Mouse (Mus musculus): ENCODE measurements at regions not wholly inside any gene's neighbourhood (a gene's known extent, or its start where the extent isn't known, plus 50 kb on each side); places are given as distances from the start of the nearest gene placed in this dataset.

GRCm38 (mm10) chr3:147164931-147165330 is 312.8 kb downstream of the Ttll7 start:
- ATAC-seq (replicated peaks; ENCODE audit: low FRiP score, low TSS enrichment, poor library complexity, severe bottlenecking), result no peak

DNA sequence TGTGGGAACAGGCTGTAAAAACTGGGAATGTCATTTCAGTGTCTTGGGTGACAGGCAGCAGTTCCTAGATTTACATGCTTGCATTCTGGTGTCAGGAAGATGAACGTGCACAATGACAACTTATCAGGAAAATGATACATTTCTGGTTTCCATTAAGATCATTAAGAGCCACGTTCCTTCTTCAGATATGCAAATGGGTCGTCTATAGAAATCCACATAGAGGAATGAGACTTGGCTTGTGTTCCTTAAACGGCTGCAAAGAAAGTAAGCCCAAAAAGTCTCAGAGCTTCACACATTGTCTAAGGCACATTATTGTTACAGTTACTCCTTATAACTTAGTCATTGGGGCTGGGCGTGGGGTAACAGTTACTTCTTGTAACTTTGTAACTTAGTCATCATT is 314.4 kb downstream of the Ttll7 start:
- ATAC-seq (replicated peaks; ENCODE audit: low FRiP score, low TSS enrichment, poor library complexity, severe bottlenecking), result no peak

DNA sequence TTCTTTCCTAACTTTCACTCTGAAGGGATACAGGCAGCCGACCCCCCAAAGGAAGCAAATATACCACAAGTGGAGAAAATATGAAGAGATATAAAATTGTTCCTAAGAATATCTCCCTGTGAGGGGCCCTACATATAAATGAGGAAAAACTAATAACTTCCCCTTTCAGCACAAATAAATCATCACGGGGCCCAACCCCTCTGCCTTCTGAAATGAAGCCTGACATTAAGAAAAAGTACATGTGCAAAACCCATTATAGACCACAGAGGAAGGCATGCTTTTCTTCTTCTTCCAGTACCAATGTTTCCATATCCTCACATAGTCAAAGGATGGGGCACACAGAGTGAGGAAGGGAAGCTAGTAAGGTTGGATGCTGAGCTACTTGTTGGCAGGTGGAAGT is 317.0 kb downstream of the Ttll7 start:
- no peak for ATAC-seq (replicated peaks; ENCODE audit: low FRiP score, low TSS enrichment, poor library complexity, severe bottlenecking)

GRCm38 (mm10) chr3:147170106-147170505 is 317.9 kb downstream of the Ttll7 start:
- ATAC-seq (replicated peaks; ENCODE audit: low FRiP score, low TSS enrichment, poor library complexity, severe bottlenecking), result no peak

- no peak for ATAC-seq (replicated peaks; ENCODE audit: low FRiP score, low TSS enrichment, poor library complexity, severe bottlenecking)
These were observed 326.6 kb downstream of the Ttll7 start for GRCm38 (mm10) chr3:147178746-147179145.

GRCm38 (mm10) chr3:147180711-147181110 is 328.5 kb downstream of the Ttll7 start:
- no peak for ATAC-seq (replicated peaks; ENCODE audit: low FRiP score, low TSS enrichment, poor library complexity, severe bottlenecking)

- ATAC-seq (replicated peaks; ENCODE audit: low FRiP score, low TSS enrichment, poor library complexity, severe bottlenecking), result no peak
These were observed 329.6 kb downstream of the Ttll7 start for GRCm38 (mm10) chr3:147181501-147182365.

DNA sequence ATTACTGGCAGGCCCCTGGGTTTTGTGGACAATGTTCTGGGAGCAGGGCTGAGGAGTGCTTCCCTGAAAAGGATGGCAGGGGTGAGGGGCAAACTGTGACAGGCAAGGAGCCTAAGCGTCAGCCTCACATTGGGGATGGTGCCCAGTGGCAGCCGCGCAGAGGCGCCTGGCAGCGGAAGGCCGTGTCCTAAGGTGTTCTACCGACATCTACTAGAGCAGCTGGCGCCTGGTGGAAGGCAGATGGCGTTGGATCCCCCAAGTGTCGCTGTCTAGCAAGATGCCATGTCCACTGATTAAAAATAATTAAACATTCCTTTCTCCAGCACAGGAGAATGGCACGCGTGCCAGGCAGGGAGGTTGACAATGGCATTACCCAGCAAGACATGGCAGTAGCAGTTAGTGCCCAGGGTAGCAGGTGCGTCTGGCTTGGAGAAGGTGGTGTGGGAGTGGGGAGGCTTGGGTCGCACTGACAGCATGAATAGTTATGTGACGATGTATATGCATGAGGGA is 330.3 kb downstream of the Ttll7 start:
- ATAC-seq (replicated peaks; ENCODE audit: low FRiP score, low TSS enrichment, poor library complexity, severe bottlenecking), result no peak

DNA sequence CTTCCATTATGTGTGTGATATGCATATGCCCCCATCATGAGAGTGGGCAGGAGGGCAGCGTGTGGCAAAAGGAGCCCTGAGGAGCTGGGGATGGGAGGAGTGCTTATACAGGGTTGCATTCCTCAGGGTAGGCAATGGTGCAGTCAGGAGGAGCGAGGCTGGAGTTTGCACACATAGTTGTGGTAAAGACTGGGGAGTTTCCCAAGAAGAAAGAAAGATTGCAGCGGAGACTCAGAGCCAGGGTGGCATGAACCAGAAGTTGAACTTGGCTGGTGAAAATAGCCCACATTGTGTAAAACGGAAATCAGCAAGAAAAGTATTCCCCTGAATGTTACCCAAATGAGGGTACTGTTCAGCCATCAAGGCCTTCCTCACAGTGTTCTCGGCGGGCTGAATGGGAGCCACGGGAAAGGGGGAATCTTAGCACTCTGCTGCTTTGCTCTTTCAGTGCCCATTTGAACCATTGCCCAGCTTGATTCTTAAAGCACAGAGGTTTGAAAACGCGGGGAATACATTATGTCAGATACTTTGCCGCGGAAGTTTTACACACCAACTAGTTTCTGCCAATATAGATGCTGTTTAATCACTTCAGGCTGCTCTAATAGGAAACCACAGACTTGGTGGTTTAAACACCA is 331.6 kb downstream of the Ttll7 start:
- ATAC-seq (replicated peaks; ENCODE audit: low FRiP score, low TSS enrichment, poor library complexity, severe bottlenecking), result no peak

DNA sequence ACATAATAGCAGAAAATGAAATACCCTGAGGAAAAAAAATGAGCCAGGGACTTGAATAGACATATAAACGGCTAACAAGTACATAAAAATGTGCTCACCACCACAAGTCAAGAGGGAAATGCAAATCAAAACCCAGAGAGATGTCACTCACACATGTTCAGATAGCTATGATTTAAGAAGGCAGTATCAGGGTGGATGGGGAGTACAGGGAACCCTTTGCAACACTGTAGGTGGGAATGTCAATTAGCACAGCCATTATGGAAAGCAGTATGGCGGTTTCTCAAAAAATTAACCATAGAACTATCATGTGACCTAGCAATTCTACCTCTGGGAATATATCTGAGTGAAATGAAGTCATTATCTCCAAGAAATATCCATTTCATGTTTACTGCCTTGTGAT is 337.6 kb downstream of the Ttll7 start:
- ATAC-seq (replicated peaks; ENCODE audit: low FRiP score, low TSS enrichment, poor library complexity, severe bottlenecking), result no peak

DNA sequence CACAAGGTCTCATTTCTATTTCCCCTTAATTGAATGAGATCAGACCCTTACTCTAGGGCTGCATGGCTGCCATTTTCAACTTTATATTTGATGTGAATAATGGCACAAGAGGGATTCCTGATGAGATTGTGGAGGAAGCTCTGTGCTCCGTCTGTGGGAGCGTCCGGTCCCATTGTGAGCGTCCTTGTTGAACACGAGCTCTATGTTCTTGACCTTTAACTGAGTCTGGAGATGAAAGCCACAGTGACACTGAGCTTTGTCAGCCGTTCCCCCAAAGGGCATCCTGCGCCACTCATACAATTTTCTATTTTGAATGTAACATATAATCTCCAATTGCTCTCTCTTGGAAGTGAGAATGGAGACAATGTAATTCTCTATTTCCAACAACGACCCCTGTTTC is 344.5 kb downstream of the Ttll7 start:
- ATAC-seq (replicated peaks; ENCODE audit: low FRiP score, low TSS enrichment, poor library complexity, severe bottlenecking), result no peak

- peak; percentile 44; the same call in 1 of the 2 replicates for ATAC-seq (replicated peaks; ENCODE audit: low FRiP score, low TSS enrichment, poor library complexity, severe bottlenecking)
These were observed 345.0 kb downstream of the Ttll7 start for GRCm38 (mm10) chr3:147197215-147197614.

DNA sequence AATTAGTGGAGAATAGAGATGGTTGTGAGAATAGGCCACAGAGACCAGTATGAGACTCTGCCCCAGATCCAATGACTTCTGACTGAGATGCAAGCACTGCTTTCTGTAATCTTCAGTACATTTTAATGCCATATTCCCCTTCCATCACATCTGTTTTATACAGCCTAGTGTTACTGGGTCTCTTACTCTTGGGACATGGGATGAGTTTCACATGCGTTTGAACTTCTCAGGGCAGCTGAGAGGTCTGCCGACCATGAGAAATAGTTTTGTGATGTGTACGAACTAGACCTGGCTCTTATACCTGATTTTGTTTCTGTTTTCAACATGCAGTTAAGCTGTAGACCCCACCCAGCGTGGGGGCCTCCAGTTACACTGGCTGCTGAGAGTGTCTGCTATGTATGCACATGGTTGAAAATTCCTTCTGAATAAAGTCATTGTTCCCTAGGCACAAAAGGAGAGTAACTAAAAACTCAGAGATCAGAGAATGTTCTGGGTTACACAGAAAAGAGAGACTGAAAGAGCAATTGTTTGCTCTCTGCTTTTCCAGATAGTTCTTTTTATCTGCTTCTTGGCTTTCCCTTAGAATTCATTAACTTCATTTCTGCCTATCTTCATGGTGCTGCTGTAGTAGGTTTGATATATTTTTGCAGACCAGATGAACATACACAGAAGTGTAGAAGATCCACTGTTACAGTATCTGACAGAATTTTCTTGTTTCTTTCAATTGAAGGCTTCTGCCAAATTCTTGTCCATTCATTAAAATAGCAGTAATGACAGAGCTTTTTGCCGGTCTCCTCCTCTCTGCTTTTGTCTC is 359.2 kb downstream of the Ttll7 start:
- ATAC-seq (replicated peaks; ENCODE audit: low FRiP score, low TSS enrichment, poor library complexity, severe bottlenecking), result no peak

DNA sequence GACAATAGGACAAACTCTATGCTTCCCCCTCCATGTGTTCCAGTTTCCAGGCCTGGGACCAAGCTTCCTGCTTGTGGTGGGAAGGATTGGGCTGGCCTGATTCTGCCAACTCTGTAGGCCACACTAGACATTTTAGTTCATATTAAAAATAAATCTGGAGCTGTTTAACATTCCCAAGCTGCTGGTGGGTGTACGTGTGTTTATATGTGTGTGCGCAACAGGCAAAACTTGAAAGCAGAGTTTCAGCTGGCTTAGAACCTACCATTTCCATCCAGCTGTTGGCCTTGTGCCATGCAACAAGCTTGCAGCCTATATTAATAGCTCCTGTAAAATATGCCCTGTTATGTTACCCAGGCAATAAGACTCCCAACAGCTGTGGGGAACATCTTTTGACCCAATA is 376.5 kb downstream of the Ttll7 start:
- no peak for ATAC-seq (replicated peaks; ENCODE audit: low FRiP score, low TSS enrichment, poor library complexity, severe bottlenecking)

GRCm38 (mm10) chr3:147230594-147230993 is 378.4 kb downstream of the Ttll7 start:
- no peak for ATAC-seq (replicated peaks; ENCODE audit: low FRiP score, low TSS enrichment, poor library complexity, severe bottlenecking)

GRCm38 (mm10) chr3:147238398-147238797 is 386.2 kb downstream of the Ttll7 start:
- no peak for ATAC-seq (replicated peaks; ENCODE audit: low FRiP score, low TSS enrichment, poor library complexity, severe bottlenecking)

GRCm38 (mm10) chr3:147240651-147241050 is 388.5 kb downstream of the Ttll7 start:
- no peak for ATAC-seq (replicated peaks; ENCODE audit: low FRiP score, low TSS enrichment, poor library complexity, severe bottlenecking)

- no peak for ATAC-seq (replicated peaks; ENCODE audit: low FRiP score, low TSS enrichment, poor library complexity, severe bottlenecking)
These were observed 392.8 kb downstream of the Ttll7 start for GRCm38 (mm10) chr3:147244911-147245430.

DNA sequence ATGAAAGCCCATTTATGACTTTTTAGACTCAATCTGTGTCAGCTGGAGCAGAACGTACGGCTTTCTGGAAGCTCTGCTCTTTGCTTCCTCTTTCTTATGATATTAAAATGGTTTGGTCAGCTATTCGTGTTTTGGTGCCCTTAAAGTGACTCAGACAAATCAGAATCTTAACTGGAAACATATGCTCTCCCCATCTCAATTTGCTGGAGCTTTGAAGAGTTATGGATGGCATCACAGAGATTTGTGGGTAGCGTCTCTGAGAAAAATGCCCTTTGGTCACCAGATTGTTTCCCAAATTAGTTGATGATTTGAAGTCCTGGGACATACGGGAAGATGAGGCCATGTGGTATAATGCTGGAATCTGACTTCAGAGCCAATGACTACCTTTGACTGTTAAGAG is 394.0 kb downstream of the Ttll7 start:
- ATAC-seq (replicated peaks; ENCODE audit: low FRiP score, low TSS enrichment, poor library complexity, severe bottlenecking), result no peak

GRCm38 (mm10) chr3:147249466-147249865 is 397.3 kb downstream of the Ttll7 start:
- ATAC-seq (replicated peaks; ENCODE audit: low FRiP score, low TSS enrichment, poor library complexity, severe bottlenecking), result no peak
